Comparison of ENCODE assay signal across 8 mouse cellular contexts in genomic region chr9:107297059-107297458, GRCm38 (mm10). TPM values are rescaled to one million over a fixed set of nuclear protein-coding genes. Genes with fewer than 3 reads are reported as not detected.
DNase-seq lines count a peak whose midpoint lies in the region; ATAC-seq and TF ChIP-seq lines count a peak whose summit lies in the region.

No protein-coding gene starts in this region.

- no peaks in the 10 kb centered on the region for H3K9me3 ChIP-seq in heart, embryonic 15.5 days (replicated peaks)
- no peaks in the 10 kb centered on the region for H3K9me3 ChIP-seq in limb, embryonic 14.5 days (ENCODE audit: control insufficient read depth, low read length)

- H3K27me3 ChIP-seq in heart, embryonic 15.5 days: no peaks in the 10 kb centered on the region
- H3K27me3 ChIP-seq in limb, embryonic 14.5 days (ENCODE audit: control insufficient read depth, insufficient read depth, low read length): no peaks in the 10 kb centered on the region
- peaks cover 5% of the 10 kb centered on the region for H3K27me3 ChIP-seq in myocyte (ENCODE audit: control insufficient read depth, insufficient read depth, insufficient read length)

- H3K9ac ChIP-seq in heart, embryonic 15.5 days: peak overlapping the region; percentile 78
- peak overlapping the region; percentile 75 for H3K9ac ChIP-seq in limb, embryonic 14.5 days (ENCODE audit: low read depth, low read length, severe bottlenecking)

- H3ac ChIP-seq in myocyte (ENCODE audit: control insufficient read depth, insufficient read length): no peak overlapping the region

- H3K27ac ChIP-seq in heart, embryonic 15.5 days: peak overlapping the region; percentile 94
- H3K27ac ChIP-seq in embryonic fibroblast, embryonic 13.5 days (ENCODE audit: insufficient read depth, low read length): peak overlapping the region; percentile 62
- peak overlapping the region; percentile 63 for H3K27ac ChIP-seq in limb, embryonic 14.5 days (replicated peaks; ENCODE audit: low read depth, low read length)

- 4% methylated on average over 16 of the region's 16 CpGs for WGBS in heart, embryonic 15.5 days
- 14% methylated on average over 16 of the region's 16 CpGs for WGBS in limb, embryonic 14.5 days

- peaks cover 23% of the 10 kb centered on the region for H3K36me3 ChIP-seq in heart, embryonic 15.5 days
- H3K36me3 ChIP-seq in limb, embryonic 14.5 days (ENCODE audit: control insufficient read depth, insufficient read depth, low read length): peaks cover 18% of the 10 kb centered on the region
- no peaks in the 10 kb centered on the region for H3K36me3 ChIP-seq in myocyte (ENCODE audit: control insufficient read depth, insufficient read depth)

- no peaks in the 10 kb centered on the region for H3K79me2 ChIP-seq in myocyte (ENCODE audit: control insufficient read depth, insufficient read depth)

- no peak for TF ChIP-seq POLR2A in embryonic fibroblast, embryonic 13.5 days (IDR thresholded peaks at IDR 0.05; ENCODE audit: low read depth, low read length)
- TF ChIP-seq POLR2A in limb, embryonic 14.5 days (IDR thresholded peaks at IDR 0.05; ENCODE audit: borderline replicate concordance, extremely low read depth, insufficient read depth, insufficient read length): no peak
- no peak for TF ChIP-seq POLR2A in myocyte (IDR thresholded peaks at IDR 0.05; ENCODE audit: insufficient read length, low read depth)

- no peak for ATAC-seq in heart, embryonic 15.5 days (replicated peaks; ENCODE audit: insufficient number of reproducible peaks, insufficient read depth, low FRiP score, low read depth)
- 0 out of 2 replicates have a peak, but pooled peaks have one; percentile 6 for ATAC-seq in limb, embryonic 14.5 days (ENCODE audit: low FRiP score, low read depth)

- no peak for DNase-seq in heart, adult 9 months (ENCODE audit: low spot score in 2 of 2)
- no peak for DNase-seq in limb, embryonic 14.5 days (ENCODE audit: low spot score)
- DNase-seq in layer of hippocampus, adult 11-12 months (ENCODE audit: low spot score): no peak
- DNase-seq in cerebellum, postnatal 36 days: no peak
- DNase-seq in thymus, postnatal 10 days (ENCODE audit: low spot score in 2 of 2): no peak

- TF ChIP-seq CTCF in embryonic fibroblast, embryonic 13.5 days (IDR thresholded peaks at IDR 0.05; ENCODE audit: borderline replicate concordance, insufficient read depth, low read length): no peak

- peak overlapping the region; percentile 80 for H3K4me2 ChIP-seq in heart, embryonic 15.5 days
- peak overlapping the region; percentile 92 for H3K4me2 ChIP-seq in limb, embryonic 14.5 days (replicated peaks; ENCODE audit: low read depth, low read length, severe bottlenecking)
- peak overlapping the region; percentile 80 for H3K4me2 ChIP-seq in myocyte (ENCODE audit: low read depth)

- H3K4me1 ChIP-seq in heart, embryonic 15.5 days (replicated peaks): peaks cover 43% of the 10 kb centered on the region
- peaks cover 2% of the 10 kb centered on the region; the same call in 1 of the 2 replicates for H3K4me1 ChIP-seq in embryonic fibroblast, embryonic 13.5 days (ENCODE audit: control insufficient read depth, insufficient read depth, low read length)
- peaks cover 12% of the 10 kb centered on the region for H3K4me1 ChIP-seq in limb, embryonic 14.5 days (ENCODE audit: control insufficient read depth, insufficient read depth, low read length)

- H3K4me3 ChIP-seq in heart, embryonic 15.5 days: peak overlapping the region; percentile 74
- peak overlapping the region; percentile 65 for H3K4me3 ChIP-seq in embryonic fibroblast, embryonic 13.5 days (ENCODE audit: insufficient read depth, low read length)
- H3K4me3 ChIP-seq in limb, embryonic 14.5 days (replicated peaks; ENCODE audit: low read length): peak overlapping the region; percentile 69
- peak overlapping the region; percentile 27 for H3K4me3 ChIP-seq in myocyte

TF ChIP-seq in myocyte, 11 proteins besides CTCF, POLR2A, EP300 and RAD21:
- TF ChIP-seq E2F4 (IDR thresholded peaks at IDR 0.05; ENCODE audit: insufficient read depth) (no peak), TCF3 (IDR thresholded peaks at IDR 0.05; ENCODE audit: insufficient read length, low read depth) (no peak)

RNA-seq across cellular contexts. Expression of gene Cish, which starts 1.2 kb away (rescaled TPM):
- polyA plus RNA-seq in heart, embryonic 15.5 days (2015; fragmentation: Nextera tagmentation; extraction: Ambion mirVana): 31.1 and 36.3 TPM in 2 replicates
- polyA plus RNA-seq in embryonic fibroblast, embryonic 13.5 days (2011; ENCODE audit: insufficient read length, low read depth, missing spikeins): 6.4 and 8.5 TPM in 2 replicates
- 8.4 and 12.1 TPM in 2 replicates for polyA plus RNA-seq in limb, embryonic 14.5 days (2012; rRNA removed)
- polyA plus RNA-seq in limb, embryonic 14.5 days (2014; fragmentation: Nextera tagmentation; extraction: Ambion mirVana): 5.1 and 5.6 TPM in 2 replicates
- 0.64 TPM for polyA plus RNA-seq in myocyte (2012; fragmentation: generic; extraction: Trizol)

RNA-seq across cellular contexts. Expression of gene Mapkapk3, which starts 7.4 kb away (rescaled TPM):
- polyA plus RNA-seq in heart, embryonic 15.5 days (2015; fragmentation: Nextera tagmentation; extraction: Ambion mirVana): 6.9 and 12.9 TPM in 2 replicates
- 17.5 and 28.2 TPM in 2 replicates for polyA plus RNA-seq in embryonic fibroblast, embryonic 13.5 days (2011; ENCODE audit: insufficient read length, low read depth, missing spikeins)
- 8.3 and 9.7 TPM in 2 replicates for polyA plus RNA-seq in limb, embryonic 14.5 days (2012; rRNA removed)
- 12.7 and 15.2 TPM in 2 replicates for polyA plus RNA-seq in limb, embryonic 14.5 days (2014; fragmentation: Nextera tagmentation; extraction: Ambion mirVana)
- polyA plus RNA-seq in myocyte (2012; fragmentation: generic; extraction: Trizol): 3.9 TPM

RNA-seq across cellular contexts. Expression of gene Hemk1, which starts 41.1 kb away (rescaled TPM):
- 11.2 and 11.8 TPM in 2 replicates for polyA plus RNA-seq in heart, embryonic 15.5 days (2015; fragmentation: Nextera tagmentation; extraction: Ambion mirVana)
- 10.4 and 14.0 TPM in 2 replicates for polyA plus RNA-seq in embryonic fibroblast, embryonic 13.5 days (2011; ENCODE audit: insufficient read length, low read depth, missing spikeins)
- 24.9 and 32.9 TPM in 2 replicates for polyA plus RNA-seq in limb, embryonic 14.5 days (2012; rRNA removed)
- polyA plus RNA-seq in limb, embryonic 14.5 days (2014; fragmentation: Nextera tagmentation; extraction: Ambion mirVana): 12.2 and 12.8 TPM in 2 replicates
- 17.7 TPM for polyA plus RNA-seq in myocyte (2012; fragmentation: generic; extraction: Trizol)

RNA-seq across cellular contexts. Expression of gene 6430571L13Rik, which starts 43.3 kb away (rescaled TPM):
- 0.90 and 1.1 TPM in 2 replicates for polyA plus RNA-seq in heart, embryonic 15.5 days (2015; fragmentation: Nextera tagmentation; extraction: Ambion mirVana)
- polyA plus RNA-seq in embryonic fibroblast, embryonic 13.5 days (2011; ENCODE audit: insufficient read length, low read depth, missing spikeins): not detected in 2 replicates
- polyA plus RNA-seq in limb, embryonic 14.5 days (2012; rRNA removed): 1.0 and 1.1 TPM in 2 replicates
- 0.39 and 0.56 TPM in 2 replicates for polyA plus RNA-seq in limb, embryonic 14.5 days (2014; fragmentation: Nextera tagmentation; extraction: Ambion mirVana)
- polyA plus RNA-seq in myocyte (2012; fragmentation: generic; extraction: Trizol): 0.38 TPM
